Mouse (Mus musculus) embryo, embryonic 9.5 days (tissue): ENCODE results near the gene Gm17584.
"Not testable (repeated sequence)": the region's sequence is repeated elsewhere in the genome, so short reads cannot be mapped to it uniquely, and the experiment has no call there.

ENCODE experiments used
- DNase-seq: peaks from one replicate; pipeline ENCODE4 v3.0.0-alpha.2; 2017; ENCODE audit errors: extremely low spot score

Gene Gm17584

DNA sequence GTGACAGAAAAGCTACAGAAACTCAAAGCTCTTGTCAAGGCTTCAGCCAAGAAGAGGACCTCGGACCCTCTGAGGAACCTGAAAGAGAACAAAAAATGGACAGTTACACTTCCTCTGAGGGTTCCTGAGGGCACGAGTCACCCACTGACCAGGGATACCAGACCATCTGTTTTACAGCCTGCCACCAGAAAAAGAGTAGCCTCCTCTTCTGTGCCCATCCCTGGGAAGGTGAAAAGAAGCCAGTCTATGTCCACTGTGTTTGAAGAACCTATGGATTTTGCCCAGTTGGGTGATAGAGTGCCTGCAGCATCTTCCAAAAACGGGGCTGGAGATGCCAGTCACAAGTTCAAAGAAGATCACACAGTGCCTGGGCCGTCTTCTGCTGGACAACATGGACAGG lies at the start of gene Gm17584:
Gm17584 (plus strand) TSS at position 301 of the 400 bp plus-strand sequence.
- DNase-seq = not testable (repeated sequence)
